22 mouse cellular contexts compared by ENCODE assay signal in the genomic region with DNA sequence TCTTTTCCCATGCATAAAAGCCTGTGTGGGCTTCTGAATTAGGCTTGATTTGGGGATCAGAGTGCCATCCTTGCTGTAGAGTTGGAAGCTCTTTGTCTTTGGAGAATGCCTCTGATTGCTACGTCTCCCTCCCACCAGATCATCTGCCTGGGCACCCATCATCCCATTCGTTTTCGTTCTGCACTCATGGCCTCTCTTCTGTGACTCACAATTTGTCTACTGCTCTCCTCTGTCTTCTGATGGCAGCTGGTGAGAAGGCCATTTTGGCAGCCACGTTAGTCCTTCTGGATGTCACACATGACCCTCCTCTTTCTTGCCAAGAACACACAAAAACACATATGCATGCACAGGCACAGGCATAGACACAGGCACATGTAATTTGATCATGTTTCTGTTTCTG. TPM values are rescaled to one million over a fixed set of nuclear protein-coding genes. Genes with fewer than 3 reads are reported as not detected.
DNase-seq lines count a peak whose midpoint lies in the region; ATAC-seq and TF ChIP-seq lines count a peak whose summit lies in the region.
"Had no signal": no experiment of that assay in that cellular context is flagged by ENCODE, and none has a peak within 500 bp of the region (broad histone marks: within the 10 kb centered on the region; RNA-seq: fewer than 3 reads in every experiment).

No protein-coding gene starts in this region.

- peaks cover 43% of the 10 kb centered on the region for H3K4me1 ChIP-seq in hindbrain, embryonic 13.5 days (replicated peaks)
- no peaks in the 10 kb centered on the region; the same call in 1 of the 2 replicates for H3K4me1 ChIP-seq in hindbrain, embryonic 12.5 days
- peaks cover 20% of the 10 kb centered on the region; the same call in 1 of the 2 replicates for H3K4me1 ChIP-seq in midbrain, embryonic 15.5 days
- H3K4me1 ChIP-seq in midbrain, embryonic 13.5 days (replicated peaks) = peaks cover 14% of the 10 kb centered on the region
- peaks cover 6% of the 10 kb centered on the region for H3K4me1 ChIP-seq in olfactory bulb, adult 2 months (ENCODE audit: control insufficient read depth, insufficient read depth, low read length)
- H3K4me1 ChIP-seq: embryonic facial prominence, embryonic 13.5 days; heart, embryonic 10.5 days had no signal

- intact Hi-C loops in heart, postnatal 36 days (cut with DNase I) = no loop called here

- H3K4me3 ChIP-seq in hindbrain, embryonic 13.5 days = peak overlapping the region; percentile 4; the same call in 1 of the 2 replicates
- H3K4me3 ChIP-seq in hindbrain, embryonic 12.5 days = no peak overlapping the region
- no peak overlapping the region for H3K4me3 ChIP-seq in midbrain, embryonic 15.5 days
- H3K4me3 ChIP-seq in midbrain, embryonic 13.5 days (replicated peaks) = no peak overlapping the region
- H3K4me3 ChIP-seq in olfactory bulb, adult 2 months (ENCODE audit: insufficient read depth, low read depth, low read length) = no peak overlapping the region
- H3K4me3 ChIP-seq: embryonic facial prominence, embryonic 13.5 days; erythroblast, embryonic 14.5 days; gastrocnemius, adult 2 months; heart, embryonic 10.5 days had no signal

- H3K4me2 ChIP-seq in hindbrain, embryonic 13.5 days = peak overlapping the region; percentile 57
- H3K4me2 ChIP-seq in hindbrain, embryonic 12.5 days (replicated peaks) = no peak overlapping the region
- 0 out of 2 replicates have a peak overlapping the region, but pooled peaks have one; percentile 63 for H3K4me2 ChIP-seq in midbrain, embryonic 15.5 days
- H3K4me2 ChIP-seq in midbrain, embryonic 13.5 days (replicated peaks) = no peak overlapping the region
- H3K4me2 ChIP-seq: embryonic facial prominence, embryonic 13.5 days had no signal

- no peaks in the 10 kb centered on the region for H3K9me3 ChIP-seq in hindbrain, embryonic 13.5 days
- H3K9me3 ChIP-seq in hindbrain, embryonic 12.5 days (replicated peaks) = no peaks in the 10 kb centered on the region
- H3K9me3 ChIP-seq in midbrain, embryonic 15.5 days = no peaks in the 10 kb centered on the region
- H3K9me3 ChIP-seq in midbrain, embryonic 13.5 days = no peaks in the 10 kb centered on the region
- H3K9me3 ChIP-seq: embryonic facial prominence, embryonic 13.5 days; heart, embryonic 10.5 days had no signal

- no peak for TF ChIP-seq CTCF in olfactory bulb, adult 2 months (IDR thresholded peaks at IDR 0.05; ENCODE audit: insufficient read depth, low read depth, low read length)

- DNase-seq in adrenal gland, adult 2 months = peak; percentile 11
- DNase-seq in adrenal gland, adult 8-10 months = no peak
- DNase-seq in heart, postnatal 36 days = no peak
- DNase-seq: adrenal gland, postnatal 36 days; cerebellum, adult 11-12 months; cerebellum, postnatal 36 days; embryo, embryonic 11 days; gastrocnemius, adult 2 months; kidney, adult 18-20 months; lung, postnatal 4 days; thymus, postnatal 14 days had no signal

- H3K36me3 ChIP-seq in hindbrain, embryonic 13.5 days = no peaks in the 10 kb centered on the region
- H3K36me3 ChIP-seq in hindbrain, embryonic 12.5 days = no peaks in the 10 kb centered on the region
- H3K36me3 ChIP-seq in midbrain, embryonic 15.5 days (replicated peaks) = no peaks in the 10 kb centered on the region
- no peaks in the 10 kb centered on the region for H3K36me3 ChIP-seq in midbrain, embryonic 13.5 days
- H3K36me3 ChIP-seq: embryonic facial prominence, embryonic 13.5 days; heart, embryonic 10.5 days had no signal

- H3K27me3 ChIP-seq in hindbrain, embryonic 13.5 days = peaks cover 67% of the 10 kb centered on the region
- peaks cover 70% of the 10 kb centered on the region for H3K27me3 ChIP-seq in hindbrain, embryonic 12.5 days
- H3K27me3 ChIP-seq in midbrain, embryonic 15.5 days (replicated peaks) = peaks cover 21% of the 10 kb centered on the region
- H3K27me3 ChIP-seq in midbrain, embryonic 13.5 days = peaks cover 79% of the 10 kb centered on the region

- H3K27ac ChIP-seq in hindbrain, embryonic 13.5 days = peak overlapping the region; percentile 35; the same call in 1 of the 2 replicates
- H3K27ac ChIP-seq in hindbrain, embryonic 12.5 days = no peak overlapping the region
- no peak overlapping the region for H3K27ac ChIP-seq in midbrain, embryonic 15.5 days
- H3K27ac ChIP-seq in midbrain, embryonic 13.5 days = no peak overlapping the region
- H3K27ac ChIP-seq in olfactory bulb, adult 2 months (ENCODE audit: insufficient read depth, low read depth, low read length) = peak overlapping the region; percentile 51
- H3K27ac ChIP-seq: embryonic facial prominence, embryonic 13.5 days; gastrocnemius, adult 2 months; heart, embryonic 10.5 days; kidney, postnatal 0 days had no signal

- 49% methylated on average over 4 of the region's 4 CpGs for WGBS in hindbrain, embryonic 13.5 days
- WGBS in hindbrain, embryonic 12.5 days = 59% methylated on average over 4 of the region's 4 CpGs
- WGBS in midbrain, embryonic 15.5 days = 56% methylated on average over 4 of the region's 4 CpGs
- 71% methylated on average over 4 of the region's 4 CpGs for WGBS in midbrain, embryonic 13.5 days
- 33% methylated on average over 4 of the region's 4 CpGs for WGBS in olfactory bulb, adult 2 months

- TF ChIP-seq POLR2A in olfactory bulb, adult 2 months (IDR thresholded peaks at IDR 0.05; ENCODE audit: insufficient read depth, low read depth, low read length) = no peak

- no peak overlapping the region for H3K9ac ChIP-seq in hindbrain, embryonic 13.5 days
- no peak overlapping the region for H3K9ac ChIP-seq in hindbrain, embryonic 12.5 days
- no peak overlapping the region for H3K9ac ChIP-seq in midbrain, embryonic 15.5 days
- no peak overlapping the region for H3K9ac ChIP-seq in midbrain, embryonic 13.5 days (replicated peaks)
- H3K9ac ChIP-seq: embryonic facial prominence, embryonic 13.5 days had no signal

- ATAC-seq in hindbrain, embryonic 13.5 days (ENCODE audit: low FRiP score) = no peak
- no peak for ATAC-seq in hindbrain, embryonic 12.5 days (ENCODE audit: low FRiP score)
- no peak for ATAC-seq in midbrain, embryonic 15.5 days (replicated peaks)
- no peak for ATAC-seq in midbrain, embryonic 13.5 days
- ATAC-seq: inflammation-experienced regulatory T-cells, adult 6 months had no signal

RNA-seq across cellular contexts. Expression of gene Rai2, which starts 4.2 kb away (rescaled TPM):
- 10 to 100 TPM; 22.0 to 26.3 TPM for total RNA-seq in adrenal gland, adult 2 months (2021)
- 24.7 and 29.3 TPM in 2 replicates for polyA plus RNA-seq in adrenal gland, adult 2 months (2012; rRNA removed)
- total RNA-seq in adrenal gland, adult 8-10 months (2022) = 10 to 100 TPM; 18.7 to 26.4 (median 22.8) TPM
- 19.7 and 19.9 TPM in 2 replicates for polyA plus RNA-seq in hindbrain, embryonic 13.5 days (2015; fragmentation: Nextera tagmentation; extraction: Ambion mirVana)
- 10.1 and 12.5 TPM in 2 replicates for polyA plus RNA-seq in hindbrain, embryonic 12.5 days (2016; fragmentation: Nextera tagmentation; extraction: Ambion mirVana)
- polyA plus RNA-seq in midbrain, embryonic 15.5 days (2015; fragmentation: Nextera tagmentation; extraction: Ambion mirVana) = 13.3 and 14.3 TPM in 2 replicates
- 11.0 and 12.0 TPM in 2 replicates for polyA plus RNA-seq in midbrain, embryonic 13.5 days (2015; fragmentation: Nextera tagmentation; extraction: Ambion mirVana)
- polyA plus RNA-seq in olfactory bulb, adult 2 months (2012; ENCODE audit: insufficient read depth, insufficient read length, low replicate concordance, missing spikeins) = not detected in 2 replicates
- 10 to 100 TPM; 39.7 to 42.0 TPM for total RNA-seq in heart, postnatal 36 days (2021)
- total RNA-seq: megakaryocyte-erythroid progenitor cell, adult 5-6 weeks had no signal
- polyA plus RNA-seq: erythroblast, embryonic 14.5 days; inflammation-experienced regulatory T-cells, adult 6 months had no signal

Comparison
In these comparisons a context has a peak if more than half of its experiments do, and no peak if none do; other contexts are left out.
1. H3K27ac ChIP-seq: peak in hindbrain, embryonic 13.5 days (single experiment) and olfactory bulb, adult 2 months (single experiment); none in hindbrain, embryonic 12.5 days (single experiment), midbrain, embryonic 15.5 days (single experiment) and midbrain, embryonic 13.5 days (single experiment).
2. H3K4me2 ChIP-seq: peak in hindbrain, embryonic 13.5 days (single experiment) and midbrain, embryonic 15.5 days (single experiment); none in hindbrain, embryonic 12.5 days (single experiment) and midbrain, embryonic 13.5 days (single experiment).
3. RNA of gene Rai2, which starts 4.2 kb away (polyA plus RNA-seq): 24.7 to 29.3 TPM in adrenal gland, adult 2 months, 19.7 to 19.9 TPM in hindbrain, embryonic 13.5 days, 13.3 to 14.3 TPM in midbrain, embryonic 15.5 days, 11.0 to 12.0 TPM in midbrain, embryonic 13.5 days and 10.1 to 12.5 TPM in hindbrain, embryonic 12.5 days; not detected in olfactory bulb, adult 2 months; every median in the first group is over 10 times any median in the second.